Mouse (Mus musculus): ENCODE data around the gene Kctd7.

GRCm38 (mm10) chr5:130120904-130121303, 23.8 kb upstream of the Kctd7 start:
- TF ChIP-seq CTCF (IDR thresholded peaks at IDR 0.05; ENCODE audit: control insufficient read depth, insufficient read depth, insufficient replicate concordance, low read depth, low read length) (no peak), POLR2A (IDR thresholded peaks at IDR 0.05; ENCODE audit: control insufficient read depth, low read depth, low read length) (no peak)

Data from testis, adult 2 months (tissue).